In genomic region chr2:157064136-157064535, GRCm38 (mm10) we compare ENCODE assay signal across 10 mouse cellular contexts. TPM values are rescaled to one million over a fixed set of nuclear protein-coding genes. Genes with fewer than 3 reads are reported as not detected.
A peak's percentile ranks its signal among the peaks of the same experiment; 100 is the strongest.
DNase-seq lines count a peak whose midpoint lies in the region; ATAC-seq and TF ChIP-seq lines count a peak whose summit lies in the region.
"Had no signal": no experiment of that assay in that cellular context is flagged by ENCODE, and none has a peak within 500 bp of the region (broad histone marks: within the 10 kb centered on the region; RNA-seq: fewer than 3 reads in every experiment).

No protein-coding gene starts in this region.

- TF ChIP-seq CTCF in lung, embryonic 14.5 days (IDR thresholded peaks at IDR 0.05; ENCODE audit: low read depth): no peak
- TF ChIP-seq CTCF in lung, adult 2 months (IDR thresholded peaks at IDR 0.05; ENCODE audit: insufficient read depth, low read length): no peak

- H3K4me3 ChIP-seq in lung, embryonic 14.5 days (ENCODE audit: low read depth, low read length): no peak overlapping the region
- H3K4me3 ChIP-seq in lung, adult 2 months (replicated peaks; ENCODE audit: extremely low read depth, low read depth, low read length): no peak overlapping the region
- H3K4me3 ChIP-seq in forebrain, embryonic 16.5 days (replicated peaks; ENCODE audit: low read length): no peak overlapping the region
- H3K4me3 ChIP-seq in macrophage (ENCODE audit: inconsistent target): no peak overlapping the region

- peak; percentile 39 for DNase-seq in cerebellum, adult 11 months
- DNase-seq in lung, embryonic 14.5 days: peak; percentile 59
- DNase-seq in lung, adult 2 months: no peak
- no peak for DNase-seq in T-cell, adult 2 months (ENCODE audit: low spot score)
- DNase-seq in c-Kit-positive CD71-positive TER-119-positive erythroid progenitor cells, embryonic 14.5 days (ENCODE audit: low spot score): no peak

- H3K79me2 ChIP-seq in macrophage (ENCODE audit: inconsistent target): peaks cover 90% of the 10 kb centered on the region

- ATAC-seq in cerebellum, adult (ENCODE audit: insufficient number of reproducible peaks, low FRiP score, low TSS enrichment): no peak
- peak; percentile 40; the same call in 1 of the 2 replicates for ATAC-seq in lung, embryonic 14.5 days (ENCODE audit: insufficient read depth)
- peak; percentile 23 for ATAC-seq in forebrain, embryonic 16.5 days

- TF ChIP-seq POLR2A in lung, adult 2 months (IDR thresholded peaks at IDR 0.05; ENCODE audit: borderline replicate concordance, extremely low read depth, low read depth, low read length): no peak

- no peaks in the 10 kb centered on the region for H3K9me3 ChIP-seq in lung, embryonic 14.5 days (ENCODE audit: low read depth, low read length)
- no peaks in the 10 kb centered on the region for H3K9me3 ChIP-seq in forebrain, embryonic 16.5 days (ENCODE audit: control insufficient read depth, low read length)

- no peaks in the 10 kb centered on the region for H3K27me3 ChIP-seq in lung, embryonic 14.5 days (ENCODE audit: insufficient read depth, low read length)
- H3K27me3 ChIP-seq in forebrain, embryonic 16.5 days (replicated peaks; ENCODE audit: control insufficient read depth, insufficient read depth, low read length): no peaks in the 10 kb centered on the region

- H3K4me2 ChIP-seq in lung, embryonic 14.5 days: peak overlapping the region; percentile 20; the same call in 1 of the 2 replicates
- no peak overlapping the region for H3K4me2 ChIP-seq in forebrain, embryonic 16.5 days (ENCODE audit: low read length)

- 45% methylated on average over 7 of the region's 7 CpGs for WGBS in lung, embryonic 14.5 days
- WGBS in lung, adult 2 months: 28% methylated on average over 7 of the region's 7 CpGs
- WGBS in forebrain, embryonic 16.5 days: 35% methylated on average over 7 of the region's 7 CpGs
- WGBS in macrophage (ENCODE audit: missing documents): 3% methylated on average over 7 of the region's 7 CpGs

- peak overlapping the region; percentile 9; the same call in 1 of the 2 replicates for H3K27ac ChIP-seq in lung, embryonic 14.5 days (ENCODE audit: low read depth)
- peak overlapping the region; percentile 13; the same call in 1 of the 2 replicates for H3K27ac ChIP-seq in forebrain, embryonic 16.5 days (ENCODE audit: low read length)
- peak overlapping the region; percentile 92 for H3K27ac ChIP-seq in macrophage

- peaks cover 37% of the 10 kb centered on the region for H3K4me1 ChIP-seq in lung, embryonic 14.5 days (ENCODE audit: insufficient read depth)
- peaks cover 47% of the 10 kb centered on the region for H3K4me1 ChIP-seq in lung, adult 2 months (ENCODE audit: control insufficient read depth, insufficient read depth, low read length)
- peaks cover 51% of the 10 kb centered on the region for H3K4me1 ChIP-seq in forebrain, embryonic 16.5 days (replicated peaks; ENCODE audit: control insufficient read depth, insufficient read depth, low read length)

- H3K9ac ChIP-seq in lung, embryonic 14.5 days: 0 out of 2 replicates have a peak overlapping the region, but pooled peaks have one; percentile 5
- H3K9ac ChIP-seq in forebrain, embryonic 16.5 days (replicated peaks; ENCODE audit: low read depth, low read length): 0 out of 2 replicates have a peak overlapping the region, but pooled peaks have one; percentile 3

- H3K36me3 ChIP-seq in lung, embryonic 14.5 days (ENCODE audit: insufficient read depth): peaks cover 34% of the 10 kb centered on the region
- peaks cover 8% of the 10 kb centered on the region for H3K36me3 ChIP-seq in forebrain, embryonic 16.5 days (ENCODE audit: control insufficient read depth, insufficient read depth)
- H3K36me3 ChIP-seq in macrophage (ENCODE audit: inconsistent target): peaks cover 6% of the 10 kb centered on the region; the same call in 1 of the 2 replicates

RNA-seq across cellular contexts. Expression of gene Soga1, which starts 14.9 kb away (rescaled TPM):
- polyA plus RNA-seq in lung, embryonic 14.5 days (2014; fragmentation: Nextera tagmentation; extraction: Ambion mirVana): 8.6 and 8.9 TPM in 2 replicates
- 34.1 and 37.1 TPM in 2 replicates for polyA plus RNA-seq in lung, adult 2 months (2012; rRNA removed)
- 4.7 and 5.8 TPM in 2 replicates for polyA plus RNA-seq in forebrain, embryonic 16.5 days (2015; fragmentation: Nextera tagmentation; extraction: Ambion mirVana)
- total RNA-seq in macrophage (2018; cell fraction: chromatin; rRNA removed): 100 to 1,000 TPM in 1 of 26 experiments, 10 to 100 TPM in 25; 12.2 to 152 (median 35.2) TPM
- 10 to 100 TPM in 14 of 26 experiments, 1 to 10 TPM in 12; 5.1 to 30.7 (median 12.8) TPM for total RNA-seq in macrophage (2018; cell fraction: cytosol; rRNA removed)
- total RNA-seq in macrophage (2018; cell fraction: nucleus; rRNA removed): 10 to 100 TPM in 25 of 26 experiments, 1 to 10 TPM in 1; 10.0 to 61.1 (median 26.6) TPM
- polyA plus RNA-seq in macrophage (2018): 8.1 to 15.4 TPM (median 10.2 TPM) in 3 replicates

RNA-seq across cellular contexts. Expression of gene Tldc2, which starts 22.7 kb away (rescaled TPM):
- polyA plus RNA-seq in lung, embryonic 14.5 days (2014; fragmentation: Nextera tagmentation; extraction: Ambion mirVana): not detected in 2 replicates
- polyA plus RNA-seq in lung, adult 2 months (2012; rRNA removed): not detected in 2 replicates
- polyA plus RNA-seq in forebrain, embryonic 16.5 days (2015; fragmentation: Nextera tagmentation; extraction: Ambion mirVana): not detected in 2 replicates
- 1 to 10 TPM in 2 of 26 experiments, not detected in 24; 1.6 to 2.6 TPM for total RNA-seq in macrophage (2018; cell fraction: chromatin; rRNA removed)
- not detected for total RNA-seq in macrophage (2018; cell fraction: cytosol; rRNA removed)
- not detected for total RNA-seq in macrophage (2018; cell fraction: nucleus; rRNA removed)
- not detected in 3 replicates for polyA plus RNA-seq in macrophage (2018)
- total RNA-seq: layer of hippocampus, adult 8-10 months had no signal
- polyA plus RNA-seq: C2C12 had no signal

RNA-seq across cellular contexts. Expression of gene Dsn1, which starts 57.2 kb away (rescaled TPM):
- 44.2 and 46.6 TPM in 2 replicates for polyA plus RNA-seq in lung, embryonic 14.5 days (2014; fragmentation: Nextera tagmentation; extraction: Ambion mirVana)
- polyA plus RNA-seq in lung, adult 2 months (2012; rRNA removed): 1.2 and 1.8 TPM in 2 replicates
- polyA plus RNA-seq in forebrain, embryonic 16.5 days (2015; fragmentation: Nextera tagmentation; extraction: Ambion mirVana): 20.3 and 22.8 TPM in 2 replicates
- 10 to 100 TPM in 24 of 26 experiments, 1 to 10 TPM in 2; 5.8 to 34.3 (median 15.2) TPM for total RNA-seq in macrophage (2018; cell fraction: chromatin; rRNA removed)
- 1 to 10 TPM; 1.7 to 4.8 (median 2.9) TPM for total RNA-seq in macrophage (2018; cell fraction: cytosol; rRNA removed)
- total RNA-seq in macrophage (2018; cell fraction: nucleus; rRNA removed): 10 to 100 TPM in 14 of 26 experiments, 1 to 10 TPM in 12; 3.4 to 35.9 (median 10.1) TPM
- 3.3 to 6.5 TPM (median 3.4 TPM) in 3 replicates for polyA plus RNA-seq in macrophage (2018)

Comparison
In these comparisons a context has a peak if more than half of its experiments do, and no peak if none do; other contexts are left out.
1. DNase-seq: peak in cerebellum, adult 11 months (single experiment) and lung, embryonic 14.5 days (single experiment); none in lung, adult 2 months (single experiment), T-cell, adult 2 months (single experiment) and c-Kit-positive CD71-positive TER-119-positive erythroid progenitor cells, embryonic 14.5 days (single experiment).
2. H3K27ac ChIP-seq: peak in every context shown above with its lines; median percentile 92 in macrophage; 13 in forebrain, embryonic 16.5 days; 9 in lung, embryonic 14.5 days.